Mouse (Mus musculus): Measurements from ENCODE around the gene Jdp2.

DNA sequence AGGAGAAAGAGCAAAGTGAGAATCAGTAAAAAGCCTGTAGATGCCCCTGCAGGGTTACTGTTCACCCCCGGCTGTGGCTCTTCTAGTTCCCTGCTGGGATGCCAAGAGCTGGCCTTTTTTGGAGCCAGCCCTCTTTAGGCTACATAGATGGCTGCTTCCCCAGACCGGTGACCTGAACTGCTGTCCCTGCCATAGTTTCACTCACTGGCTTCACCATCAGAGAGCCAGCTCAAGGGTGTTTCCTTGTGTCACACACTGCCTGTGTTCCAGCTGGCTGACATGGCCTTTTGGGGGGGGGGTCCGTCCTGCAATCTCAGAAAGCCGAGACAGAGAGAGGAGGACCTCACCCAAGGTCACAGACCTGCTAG, 42.7 kb downstream of the Jdp2 start:
- no peak for TF ChIP-seq CTCF (IDR thresholded peaks at IDR 0.05; ENCODE audit: low read depth, low read length)
- no peak for TF ChIP-seq POLR2A (IDR thresholded peaks at IDR 0.05; ENCODE audit: extremely low read depth, insufficient read depth, low read length)

Measured in liver, adult 2 months (tissue).